Mouse (Mus musculus) heart, embryonic 15.5 days (tissue): ENCODE data around the gene Tmem151b. TPM values are rescaled to one million over a fixed set of nuclear protein-coding genes. Genes with fewer than 3 reads are reported as not detected.

Experiments used
- ATAC-seq: fragments of 200-750 bp; cut with Nextera tagmentation; replicated peaks from 2 replicates; pipeline ENCODE4 v1.8.0; 2017; ENCODE audit warnings: low read depth, moderate TSS enrichment; ENCODE audit not compliant: insufficient number of reproducible peaks, insufficient read depth, low FRiP score
- H3K27ac ChIP-seq: fragments of 300-500 bp; sonication (generic); 2 replicates; pipeline ENCODE4 v1.5.1; 2015; ENCODE audit warnings: mild to moderate bottlenecking, inconsistent platforms
- H3K27me3 ChIP-seq: fragments of 300-500 bp; sonication (generic); 2 replicates; pipeline ENCODE4 v1.6.1; 2015; ENCODE audit warnings: inconsistent platforms
- H3K36me3 ChIP-seq: fragments of 300-500 bp; sonication (generic); 2 replicates; pipeline ENCODE4 v1.6.1; 2015; ENCODE audit warnings: mild to moderate bottlenecking, inconsistent platforms
- H3K4me1 ChIP-seq: fragments of 300-500 bp; sonication (generic); replicated peaks from 2 replicates; pipeline ENCODE4 v1.6.1; 2015; ENCODE audit warnings: inconsistent platforms
- H3K4me2 ChIP-seq: fragments of 300-500 bp; sonication (generic); 2 replicates; pipeline ENCODE4 v1.6.1; 2015; ENCODE audit warnings: inconsistent platforms, mild to moderate bottlenecking, moderate library complexity
- H3K4me3 ChIP-seq: fragments of 300-500 bp; sonication (generic); 2 replicates; pipeline ENCODE4 v1.5.1; 2015; ENCODE audit warnings: mild to moderate bottlenecking, inconsistent platforms
- H3K9ac ChIP-seq: fragments of 300-500 bp; sonication (generic); 2 replicates; pipeline ENCODE4 v1.6.1; 2015; ENCODE audit warnings: mild to moderate bottlenecking, inconsistent platforms
- H3K9me3 ChIP-seq: fragments of 300-500 bp; sonication (generic); replicated peaks from 2 replicates; pipeline ENCODE4 v1.6.1; 2016; ENCODE audit warnings: inconsistent platforms
- WGBS: fragments of 180-500 bp; shearing (Covaris S2); methylation state at CpG from one replicate; pipeline ENCODE4 v1.1.7; 2015; ENCODE audit warnings: mixed read lengths; 5-methylcytosine and 5-hydroxymethylcytosine counted together
- polyA plus RNA-seq: library from polyadenylated mRNA; unstranded; fragments of >200 nt; fragmentation: Nextera tagmentation; extraction: Ambion mirVana; gene quantifications from 2 replicates; pipeline ENCODE4 v1.2.1, GENCODE M21; 2015

Tmem151b gene
- 0.96 and 1.5 TPM in 2 replicates for polyA plus RNA-seq

DNA sequence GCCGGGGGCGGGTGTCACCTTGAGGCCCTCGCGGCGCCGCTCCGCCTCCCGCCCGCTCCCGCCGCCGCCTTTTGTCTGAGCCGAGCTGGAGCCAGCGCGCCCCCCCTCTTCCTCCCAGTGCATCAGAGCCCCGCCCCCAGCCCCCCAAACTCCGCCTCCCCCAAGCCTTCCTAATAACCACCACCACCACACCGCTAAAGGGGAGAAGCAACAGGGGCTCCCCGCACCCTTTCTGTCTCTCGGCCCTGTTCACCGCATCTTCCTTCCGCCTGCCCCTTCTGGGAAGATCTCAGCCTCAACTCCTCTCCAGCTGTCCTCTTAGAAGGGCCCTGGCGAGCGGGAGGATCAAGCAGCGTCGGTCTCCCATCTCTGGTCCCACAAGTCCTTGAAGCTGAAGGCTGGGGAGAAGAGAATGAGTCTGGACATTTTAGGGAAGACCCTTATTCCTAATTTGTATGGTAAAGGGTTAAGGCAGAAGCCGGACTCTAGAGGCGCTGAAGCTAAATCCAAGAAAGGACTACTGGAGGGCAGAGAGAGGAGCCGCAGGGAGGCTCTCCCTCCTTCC is at the start of gene Tmem151b:
Gene Tmem151b, minus strand, starts transcription at position 61 of the 565 bp plus-strand sequence.
- no peaks in the 10 kb centered on the region for H3K9me3 ChIP-seq
- H3K9ac ChIP-seq: peak within 1 kb of the TSS; percentile 56
- H3K27ac ChIP-seq: no peak within 1 kb of the TSS
- H3K36me3 ChIP-seq: no peaks in the 10 kb centered on the region
- under 1% methylated on average over 28 of the region's 29 CpGs for WGBS
- H3K27me3 ChIP-seq: peaks cover 76% of the 10 kb centered on the region
- peak within 1 kb of the TSS; percentile 62 for H3K4me3 ChIP-seq
- peaks cover 34% of the 10 kb centered on the region for H3K4me1 ChIP-seq
- no peak; the same call in 1 of the 2 replicates for ATAC-seq
- peak within 1 kb of the TSS; percentile 97 for H3K4me2 ChIP-seq

DNA sequence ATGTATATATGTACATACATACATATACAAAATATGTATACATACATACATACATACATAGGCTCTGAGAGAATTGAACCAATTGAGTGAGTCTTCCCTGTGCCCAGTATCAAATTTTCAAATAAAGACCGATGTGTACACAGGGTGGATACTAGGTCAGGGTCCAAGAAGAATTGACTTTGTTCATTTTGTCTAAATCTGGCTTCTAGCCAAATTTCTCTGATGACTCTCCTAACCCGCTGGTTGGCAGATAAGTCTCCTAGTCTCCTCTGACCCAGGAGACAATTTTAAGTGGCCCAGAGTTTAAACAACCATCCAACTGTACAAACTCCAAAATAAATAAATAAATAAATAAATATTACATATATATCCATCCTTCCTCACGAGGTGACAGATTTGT is 49.4 kb upstream of the Tmem151b start:
- 47% methylated on average over 3 of the region's 3 CpGs for WGBS
- Histone ChIP-seq H3K27me3 (0 out of 2 replicates have a peak, but pooled peaks cover 13% of the 10 kb centered on the region), H3K4me1 (peaks cover 58% of the 10 kb centered on the region), H3K4me3 (peak overlapping the region; percentile 49), H3K36me3 (no peaks in the 10 kb centered on the region), H3K27ac (no peak overlapping the region), H3K4me2 (peak overlapping the region; percentile 85), H3K9me3 (no peaks in the 10 kb centered on the region), H3K9ac (peak overlapping the region; percentile 60; the same call in 1 of the 2 replicates)
- ATAC-seq: no peak

DNA sequence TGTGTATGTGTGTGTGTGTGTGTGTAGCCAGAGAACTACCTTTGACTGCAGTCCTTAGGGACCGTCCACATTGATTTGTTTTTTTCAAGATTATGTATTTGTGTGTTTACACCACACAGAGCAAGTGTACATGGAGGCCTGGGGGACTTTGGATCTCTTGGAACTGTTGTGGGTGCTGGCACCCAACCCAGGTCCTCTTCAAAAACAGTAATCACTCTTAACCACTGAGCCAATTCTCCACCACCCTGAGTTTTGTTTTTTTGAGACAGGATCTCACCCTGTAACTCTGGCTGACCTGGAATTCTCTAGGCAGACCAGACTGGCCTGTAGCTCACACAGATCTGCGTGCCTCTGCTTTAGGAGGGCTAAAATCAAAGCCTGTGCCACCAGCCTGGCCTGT is 48.9 kb upstream of the Tmem151b start:
- no peak overlapping the region for H3K4me3 ChIP-seq
- H3K4me2 ChIP-seq: no peak overlapping the region
- H3K27ac ChIP-seq: no peak overlapping the region
- 92% methylated on average over 2 of the region's 2 CpGs for WGBS
- peaks cover 13% of the 10 kb centered on the region; the same call in 1 of the 2 replicates for H3K27me3 ChIP-seq
- no peaks in the 10 kb centered on the region for H3K36me3 ChIP-seq
- H3K4me1 ChIP-seq: peaks cover 63% of the 10 kb centered on the region
- no peak for ATAC-seq
- no peak overlapping the region for H3K9ac ChIP-seq
- H3K9me3 ChIP-seq: no peaks in the 10 kb centered on the region

DNA sequence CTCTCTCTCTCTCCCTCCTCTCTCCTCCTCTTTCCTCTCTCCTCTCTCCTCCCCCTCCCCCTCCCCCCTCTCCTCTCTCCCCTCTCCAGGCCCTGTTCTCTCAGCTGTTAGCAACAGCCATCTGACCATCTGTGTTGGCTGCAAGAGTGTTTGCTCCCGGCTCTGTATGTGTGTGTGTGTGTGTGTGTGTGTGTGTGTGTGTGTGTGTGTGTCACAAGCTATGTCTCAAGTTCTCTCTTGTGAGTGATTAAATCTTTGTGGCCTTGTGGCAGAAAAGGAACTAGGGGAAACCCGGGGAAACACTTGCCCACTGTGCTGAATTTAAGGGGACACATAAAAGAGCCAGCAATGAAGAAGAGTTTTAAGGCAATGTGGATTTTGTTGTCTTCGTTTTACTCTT is 48.3 kb upstream of the Tmem151b start:
- Histone ChIP-seq H3K27me3 (peaks cover 13% of the 10 kb centered on the region; the same call in 1 of the 2 replicates), H3K4me1 (peaks cover 69% of the 10 kb centered on the region), H3K36me3 (no peaks in the 10 kb centered on the region), H3K4me2 (no peak overlapping the region), H3K9me3 (no peaks in the 10 kb centered on the region), H3K9ac (no peak overlapping the region), H3K27ac (no peak overlapping the region), H3K4me3 (no peak overlapping the region)
- ATAC-seq: no peak
- WGBS: 47% methylated on average over 3 of the region's 3 CpGs

DNA sequence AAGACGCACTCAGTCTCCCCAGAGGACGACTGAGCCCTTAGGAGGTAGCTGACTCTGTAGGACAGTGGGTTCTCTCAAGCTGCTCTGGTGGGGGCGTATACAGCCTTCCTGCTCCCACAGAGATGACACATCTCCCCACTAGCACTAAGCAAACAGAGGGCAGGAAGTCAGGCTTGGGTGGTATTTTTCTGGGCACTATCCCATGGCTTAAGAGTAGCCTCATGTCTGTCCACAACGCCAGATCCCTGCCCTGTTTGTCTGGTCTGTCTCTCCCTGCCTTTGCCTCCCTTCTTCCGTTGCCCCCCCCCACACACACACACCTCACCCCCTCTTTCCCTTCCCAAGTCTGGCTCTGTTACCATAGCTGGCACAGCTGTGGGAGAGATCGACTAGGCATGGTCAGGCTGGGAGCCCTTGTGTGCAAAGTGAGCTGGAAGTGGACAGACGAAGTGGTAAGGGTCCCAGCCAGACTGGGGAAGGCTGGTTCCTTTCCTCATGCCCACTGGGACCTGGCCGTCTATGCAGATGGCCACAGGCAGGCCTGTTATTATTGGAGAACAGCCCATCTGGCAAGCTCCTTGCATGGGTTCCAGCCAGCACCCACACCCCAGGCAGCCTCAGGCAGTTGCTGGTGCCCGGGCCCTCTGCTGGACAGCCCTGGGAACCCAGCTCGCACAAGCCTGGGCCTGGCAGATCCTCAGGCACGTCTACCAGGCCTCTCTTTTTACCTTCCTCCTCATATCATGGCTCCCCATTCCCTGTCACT is 47.3 kb upstream of the Tmem151b start:
- Histone ChIP-seq H3K9me3 (no peaks in the 10 kb centered on the region), H3K27ac (peak overlapping the region; percentile 75), H3K4me3 (no peak overlapping the region), H3K27me3 (peaks cover 10% of the 10 kb centered on the region; the same call in 1 of the 2 replicates), H3K9ac (no peak overlapping the region), H3K4me1 (peaks cover 75% of the 10 kb centered on the region), H3K36me3 (no peaks in the 10 kb centered on the region), H3K4me2 (peak overlapping the region; percentile 12; the same call in 1 of the 2 replicates)
- 34% methylated on average over 11 of the region's 11 CpGs for WGBS
- peak; percentile 59 for ATAC-seq

DNA sequence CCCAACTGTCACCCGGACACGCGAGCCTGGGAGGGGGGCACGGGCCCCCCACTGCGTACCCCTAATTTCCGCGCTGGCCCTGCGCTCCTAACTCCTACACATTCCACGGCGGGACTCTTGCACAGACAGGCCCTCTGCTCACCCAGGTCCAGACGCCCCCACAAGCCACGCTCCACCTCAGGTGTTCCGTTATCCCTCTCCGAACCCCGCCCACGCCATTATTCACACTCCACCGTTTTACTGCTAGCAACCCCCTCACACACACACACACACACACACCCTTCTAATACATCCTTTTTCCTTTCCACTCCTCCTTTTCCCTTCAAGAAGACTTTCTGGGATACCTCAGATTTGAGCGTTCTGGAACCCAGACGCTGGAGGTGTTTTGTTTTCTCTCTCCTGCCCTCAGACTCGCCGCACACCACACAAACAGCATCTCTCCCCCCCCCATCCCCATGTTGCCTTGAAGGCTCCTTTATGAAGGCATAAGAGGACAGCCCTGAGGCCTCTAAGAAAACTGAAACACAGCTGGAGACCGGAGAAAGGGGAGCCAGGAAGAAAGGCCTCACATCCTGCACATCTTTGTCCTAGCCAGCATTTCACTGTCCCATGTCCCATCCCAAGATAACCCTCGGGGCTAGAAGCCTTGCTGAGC is 46.4 kb upstream of the Tmem151b start:
- H3K36me3 ChIP-seq: no peaks in the 10 kb centered on the region
- H3K27me3 ChIP-seq: peaks cover 5% of the 10 kb centered on the region; the same call in 1 of the 2 replicates
- peak overlapping the region; percentile 75 for H3K27ac ChIP-seq
- no peaks in the 10 kb centered on the region for H3K9me3 ChIP-seq
- peaks cover 76% of the 10 kb centered on the region for H3K4me1 ChIP-seq
- H3K9ac ChIP-seq: peak overlapping the region; percentile 85
- 15% methylated on average over 23 of the region's 23 CpGs for WGBS
- no peak for ATAC-seq
- H3K4me3 ChIP-seq: peak overlapping the region; percentile 76
- H3K4me2 ChIP-seq: peak overlapping the region; percentile 99

DNA sequence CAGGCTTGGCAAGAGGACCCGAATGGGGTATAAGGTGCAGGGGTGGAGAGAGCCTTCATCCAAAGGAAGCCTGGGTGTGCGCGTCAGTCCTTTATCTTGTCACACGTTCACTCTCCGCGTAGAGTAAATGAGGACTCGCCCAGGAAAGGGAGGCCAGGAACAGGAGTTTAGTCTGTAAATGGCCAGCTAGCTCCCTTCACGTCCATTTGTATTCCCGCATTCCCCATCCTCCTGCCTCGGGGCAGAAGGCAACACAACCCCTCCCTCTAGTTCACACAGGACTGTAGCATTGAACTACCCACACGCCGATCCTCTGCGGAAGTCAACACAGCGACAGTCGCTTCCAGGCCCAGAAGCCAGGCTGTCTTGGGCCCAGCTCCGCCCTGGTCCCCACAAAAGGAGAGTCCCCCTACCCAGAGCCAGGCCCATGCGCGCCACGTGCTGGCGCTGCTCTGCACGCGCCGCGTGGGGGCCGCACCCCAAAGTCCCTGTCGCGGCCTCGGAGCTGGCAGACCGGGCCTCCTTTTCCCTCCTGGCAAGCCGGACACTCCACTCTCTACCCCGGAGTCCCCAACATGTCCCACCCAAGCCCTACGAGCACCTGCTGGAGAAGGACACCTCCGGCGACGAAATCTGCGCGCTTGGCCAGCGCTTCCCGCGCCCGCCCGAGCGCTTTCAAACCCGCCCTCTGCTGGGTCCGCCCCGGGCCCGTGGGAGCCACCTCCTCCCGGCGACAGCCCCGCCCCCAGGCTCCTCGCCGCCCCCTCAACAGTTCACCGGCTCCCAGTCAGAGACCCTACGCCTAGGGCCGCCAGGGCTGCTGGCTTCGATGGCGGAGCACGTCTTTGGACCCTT is 45.6 kb upstream of the Tmem151b start:
- H3K36me3 ChIP-seq: no peaks in the 10 kb centered on the region
- H3K9me3 ChIP-seq: no peaks in the 10 kb centered on the region
- peak overlapping the region; percentile 85 for H3K9ac ChIP-seq
- under 1% methylated on average over 58 of the region's 58 CpGs for WGBS
- H3K4me1 ChIP-seq: peaks cover 76% of the 10 kb centered on the region
- ATAC-seq: peak; percentile 67
- H3K27me3 ChIP-seq: no peaks in the 10 kb centered on the region; the same call in 1 of the 2 replicates
- H3K4me3 ChIP-seq: peak overlapping the region; percentile 76
- H3K27ac ChIP-seq: peak overlapping the region; percentile 75
- peak overlapping the region; percentile 99 for H3K4me2 ChIP-seq

DNA sequence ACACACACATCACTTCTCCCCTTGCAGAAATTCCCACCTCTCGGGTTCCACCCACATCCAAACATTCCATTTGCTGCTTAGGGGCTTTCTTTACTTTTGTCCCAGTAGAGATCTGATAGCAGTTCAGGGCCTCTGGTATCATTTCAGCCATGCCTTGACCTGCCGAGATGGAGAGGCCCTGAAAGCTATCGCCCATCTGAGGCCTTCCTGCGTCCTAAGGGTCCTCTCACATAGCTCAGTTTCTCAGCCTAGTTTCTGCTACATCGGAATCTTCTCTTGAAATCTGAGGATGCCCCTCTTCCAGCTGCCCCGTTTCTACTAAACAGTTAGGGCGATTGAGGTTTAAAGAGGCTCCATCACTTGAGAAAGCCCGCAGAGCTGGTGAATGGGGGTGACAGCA is 44.7 kb upstream of the Tmem151b start:
- no peaks in the 10 kb centered on the region for H3K9me3 ChIP-seq
- H3K9ac ChIP-seq: peak overlapping the region; percentile 85; the same call in 1 of the 2 replicates
- no peaks in the 10 kb centered on the region; the same call in 1 of the 2 replicates for H3K27me3 ChIP-seq
- H3K36me3 ChIP-seq: peaks cover 9% of the 10 kb centered on the region; the same call in 1 of the 2 replicates
- peaks cover 69% of the 10 kb centered on the region for H3K4me1 ChIP-seq
- peak overlapping the region; percentile 76 for H3K4me3 ChIP-seq
- 46% methylated on average over 8 of the region's 8 CpGs for WGBS
- ATAC-seq: no peak
- no peak overlapping the region for H3K27ac ChIP-seq
- peak overlapping the region; percentile 99 for H3K4me2 ChIP-seq

DNA sequence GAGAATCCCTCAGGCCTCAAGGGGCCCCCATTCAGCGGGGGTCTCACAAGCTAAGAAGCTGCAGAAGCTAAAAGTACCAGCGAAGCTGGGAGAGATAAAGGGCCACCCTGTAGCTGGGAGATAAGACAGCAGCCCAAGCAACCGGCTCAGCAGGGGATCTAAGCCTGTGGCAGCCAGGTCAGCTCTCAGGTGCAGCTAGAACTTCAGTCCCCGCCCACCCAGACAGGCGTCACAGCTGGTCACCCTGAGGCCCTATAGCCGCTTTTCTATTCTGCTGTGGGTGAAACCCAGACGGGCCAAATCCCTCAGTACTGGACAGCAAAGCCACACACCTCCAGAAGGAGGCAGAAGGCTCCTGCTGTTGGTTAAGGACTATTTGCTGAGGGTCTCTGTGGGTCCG is 44.0 kb upstream of the Tmem151b start:
- H3K4me2 ChIP-seq: peak overlapping the region; percentile 99
- peaks cover 67% of the 10 kb centered on the region for H3K4me1 ChIP-seq
- peak overlapping the region; percentile 76 for H3K4me3 ChIP-seq
- H3K27me3 ChIP-seq: no peaks in the 10 kb centered on the region; the same call in 1 of the 2 replicates
- ATAC-seq: no peak
- peak overlapping the region; percentile 85 for H3K9ac ChIP-seq
- peak overlapping the region; percentile 84; the same call in 1 of the 2 replicates for H3K27ac ChIP-seq
- no peaks in the 10 kb centered on the region for H3K9me3 ChIP-seq
- 33% methylated on average over 8 of the region's 8 CpGs for WGBS
- H3K36me3 ChIP-seq: peaks cover 15% of the 10 kb centered on the region; the same call in 1 of the 2 replicates

DNA sequence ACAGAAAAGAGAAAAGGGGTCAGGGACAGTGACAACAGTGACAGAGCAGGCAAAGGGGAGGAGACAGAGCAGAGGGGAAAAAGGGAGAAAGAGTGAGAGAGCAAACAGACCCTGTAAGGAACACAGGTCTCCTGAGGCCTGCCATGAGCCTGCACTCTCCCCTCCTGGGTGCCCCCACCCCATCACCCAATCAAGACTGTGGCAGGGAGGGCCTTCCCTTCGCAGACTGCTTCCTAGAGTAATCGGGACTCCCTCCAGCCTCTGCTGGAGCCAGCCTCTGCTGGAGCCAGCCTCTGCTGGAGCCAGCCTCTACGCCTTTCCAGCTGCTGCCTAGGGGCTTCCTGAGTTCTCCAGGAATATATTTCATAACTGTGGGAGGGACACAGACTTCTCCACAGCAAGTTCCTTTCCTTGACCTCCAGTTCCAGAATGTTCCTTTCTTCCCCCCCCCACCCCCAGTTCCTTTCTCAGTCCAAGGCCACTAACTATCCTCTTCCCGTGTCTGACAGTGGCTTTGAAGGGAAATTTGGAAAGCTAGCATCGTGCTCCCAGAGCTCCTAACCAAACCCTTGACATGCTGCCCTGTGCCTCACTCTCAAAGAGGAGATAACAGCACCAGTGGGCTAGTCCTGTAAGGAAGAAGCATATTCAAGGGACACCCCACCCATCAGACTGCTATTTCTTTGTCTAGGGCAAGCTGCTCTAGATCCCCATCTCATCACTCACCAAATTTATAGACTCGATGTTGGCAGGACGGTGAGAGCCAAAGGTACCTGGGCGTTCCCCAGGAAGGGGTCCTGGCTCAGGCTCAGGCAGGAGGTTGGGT is 43.3 kb upstream of the Tmem151b start:
- H3K4me2 ChIP-seq: peak overlapping the region; percentile 99
- 37% methylated on average over 8 of the region's 8 CpGs for WGBS
- no peaks in the 10 kb centered on the region for H3K9me3 ChIP-seq
- peak overlapping the region; percentile 76 for H3K4me3 ChIP-seq
- peak overlapping the region; percentile 84 for H3K27ac ChIP-seq
- peak overlapping the region; percentile 85 for H3K9ac ChIP-seq
- no peaks in the 10 kb centered on the region; the same call in 1 of the 2 replicates for H3K27me3 ChIP-seq
- no peak for ATAC-seq
- H3K4me1 ChIP-seq: peaks cover 64% of the 10 kb centered on the region
- peaks cover 19% of the 10 kb centered on the region; the same call in 1 of the 2 replicates for H3K36me3 ChIP-seq
